Mouse (Mus musculus): ENCODE data around the gene Traf3ip1.

Traf3ip1 gene

DNA sequence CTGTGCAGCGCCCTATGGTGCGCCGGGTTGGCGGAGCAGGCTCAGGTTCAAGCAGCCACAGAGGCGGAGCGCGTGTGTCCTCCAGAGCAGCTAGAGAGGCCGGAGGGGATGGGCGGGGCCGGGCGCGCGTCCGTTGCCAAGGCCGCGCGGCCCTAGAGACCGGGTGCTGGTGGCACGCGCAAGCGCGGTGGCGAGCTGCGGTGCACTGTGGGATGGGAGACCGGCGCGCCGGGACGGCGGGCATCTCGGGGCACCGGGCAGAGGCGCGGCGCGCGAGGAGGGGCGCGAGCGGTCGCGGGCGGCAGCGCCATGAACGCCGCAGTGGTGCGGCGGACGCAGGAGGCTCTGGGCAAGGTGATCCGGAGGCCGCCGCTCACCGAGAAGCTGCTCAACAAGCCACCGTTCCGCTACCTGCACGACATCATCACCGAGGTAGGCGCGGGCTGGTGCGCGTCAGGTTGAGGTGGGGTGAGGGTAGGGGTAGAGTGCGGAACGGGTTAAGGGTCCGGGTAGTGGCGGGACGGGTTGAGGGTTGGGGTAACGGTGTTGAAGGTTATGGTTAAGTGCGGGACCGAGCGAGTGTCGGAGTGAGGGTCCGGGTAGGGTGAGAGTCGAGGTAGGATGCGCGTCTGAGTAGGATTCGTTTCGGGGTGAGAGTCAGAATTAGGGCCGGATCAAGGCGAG lies at the start of gene Traf3ip1:
Gene Traf3ip1, plus strand, starts transcription at position 191 of the 684 bp plus-strand sequence.
- peak; percentile 74 for DNase-seq (ENCODE audit: low read depth)

DNA sequence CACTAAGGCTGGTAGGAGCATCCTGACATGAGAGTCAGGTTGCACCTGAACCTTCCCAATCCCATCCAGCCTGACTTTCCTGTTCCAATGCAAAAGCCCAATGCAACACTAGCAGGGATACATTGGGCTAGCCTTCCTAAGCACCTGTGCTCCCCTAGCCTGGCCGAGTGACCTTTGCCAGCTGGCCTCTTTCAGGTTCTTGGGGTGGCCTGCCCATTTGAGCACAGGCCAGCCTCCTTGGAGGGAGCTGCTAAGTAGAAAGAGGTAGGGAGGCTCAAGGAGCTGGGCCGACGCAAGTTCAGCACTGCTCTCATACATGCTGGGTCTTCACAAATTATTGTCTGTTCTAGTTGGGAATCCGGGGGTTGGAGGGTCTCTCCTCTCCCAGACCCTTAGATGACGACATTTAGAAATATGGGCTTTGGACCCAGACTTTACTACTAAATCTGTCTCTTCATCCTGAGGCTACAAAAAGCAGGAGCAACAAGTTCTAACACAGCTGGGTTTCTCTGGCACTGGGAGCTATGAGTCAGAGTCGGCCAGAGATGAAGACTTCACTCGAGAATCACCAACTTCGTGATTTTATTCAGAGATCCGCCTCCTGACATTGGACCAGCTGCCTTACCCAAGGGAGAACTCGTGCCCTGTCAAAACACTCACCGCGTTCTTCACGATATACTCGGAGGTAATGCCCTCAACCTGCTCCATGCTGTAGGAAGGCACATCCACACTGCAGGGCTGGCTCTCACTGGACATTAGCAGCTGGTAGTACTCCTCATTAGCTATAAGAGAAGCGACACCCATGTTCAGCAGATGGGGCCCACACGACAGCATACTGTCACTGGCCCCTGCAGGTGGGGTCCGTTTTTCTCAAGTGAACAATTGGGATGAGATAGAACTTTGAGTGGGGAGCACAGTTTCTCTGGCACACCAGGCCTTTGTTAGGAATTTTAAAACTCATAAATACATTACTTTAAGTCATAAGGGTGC lies 49.3 kb upstream of the Traf3ip1 start:
- no peak for DNase-seq (ENCODE audit: low read depth)

DNA sequence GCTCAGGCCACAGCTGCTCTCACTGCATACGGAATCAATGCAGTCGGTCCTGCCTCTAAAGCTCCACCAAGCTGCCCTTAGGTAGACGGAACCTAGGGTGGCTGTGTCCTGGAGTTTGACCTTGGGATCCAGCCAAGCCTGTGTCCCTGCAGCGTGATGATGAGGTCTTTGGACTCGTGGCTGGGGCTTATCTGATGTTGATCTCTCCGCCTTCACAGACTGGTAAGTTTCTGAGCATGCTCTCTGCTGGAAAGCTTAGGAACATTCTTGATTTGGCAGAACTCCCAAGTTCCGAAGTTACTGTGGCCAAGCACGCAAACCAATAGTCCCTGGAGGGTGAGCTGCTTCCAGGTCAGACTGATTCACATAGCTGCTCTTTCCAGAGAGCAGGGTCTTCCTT lies 48.4 kb upstream of the Traf3ip1 start:
- DNase-seq (ENCODE audit: low read depth): no peak

DNA sequence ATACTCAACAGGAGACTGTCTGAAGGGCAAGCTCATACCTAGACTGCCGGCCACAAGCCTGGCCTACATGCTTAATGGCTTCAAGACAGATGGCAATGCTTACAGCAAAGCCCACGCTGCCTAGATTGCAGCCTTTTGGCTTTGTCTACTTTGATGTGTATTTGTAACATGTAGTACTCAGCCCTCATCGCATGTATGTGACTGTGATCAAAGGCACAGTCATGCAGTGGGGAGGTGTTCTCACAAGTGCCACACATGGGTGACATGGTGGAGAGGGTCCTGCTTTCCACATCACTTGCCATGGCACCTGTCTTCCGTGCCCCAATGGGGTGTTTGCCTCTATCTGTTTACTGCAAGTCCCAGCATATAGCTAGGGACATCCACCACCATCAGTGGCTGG lies 47.9 kb upstream of the Traf3ip1 start:
- DNase-seq (ENCODE audit: low read depth): no peak

DNA sequence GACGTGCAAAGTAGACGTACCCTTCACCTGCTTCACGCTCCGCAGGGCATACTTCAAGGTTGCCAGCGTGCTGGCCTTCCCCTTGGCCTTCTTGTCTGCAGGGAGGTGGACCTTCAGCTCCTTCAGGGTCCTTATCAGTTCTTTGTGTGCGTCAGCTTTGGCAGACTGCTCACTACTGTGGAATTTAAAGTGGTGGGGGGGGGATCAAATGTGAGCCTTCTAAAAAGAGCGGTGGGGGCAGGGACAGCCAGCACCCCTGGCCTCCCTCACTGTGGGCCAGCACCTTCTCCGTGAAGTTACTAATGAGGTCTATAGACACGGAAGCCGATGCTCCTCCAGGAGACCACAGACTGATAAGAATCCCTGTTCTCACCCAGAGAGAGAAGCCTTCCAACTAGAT lies 45.8 kb upstream of the Traf3ip1 start:
- no peak for DNase-seq (ENCODE audit: low read depth)

DNA sequence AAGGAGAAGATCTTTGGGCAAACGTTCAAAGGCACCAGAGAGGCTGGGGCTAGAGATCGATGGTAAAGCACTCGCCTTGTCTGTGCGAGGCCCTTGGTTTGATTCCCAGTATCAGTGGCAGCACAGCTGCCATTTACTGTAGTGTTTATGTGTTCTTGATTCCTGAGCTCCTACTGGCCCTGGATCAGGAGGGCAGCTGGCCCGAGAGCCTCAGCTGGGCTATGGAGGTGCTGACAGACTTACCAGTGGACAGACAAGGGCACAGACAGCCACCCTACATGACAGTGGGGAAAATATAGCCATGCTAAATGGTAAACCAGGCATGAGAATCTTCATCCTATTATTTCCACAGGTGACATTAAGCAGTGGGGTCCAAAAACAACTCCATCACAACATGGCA lies 43.6 kb upstream of the Traf3ip1 start:
- DNase-seq (ENCODE audit: low read depth): no peak

DNA sequence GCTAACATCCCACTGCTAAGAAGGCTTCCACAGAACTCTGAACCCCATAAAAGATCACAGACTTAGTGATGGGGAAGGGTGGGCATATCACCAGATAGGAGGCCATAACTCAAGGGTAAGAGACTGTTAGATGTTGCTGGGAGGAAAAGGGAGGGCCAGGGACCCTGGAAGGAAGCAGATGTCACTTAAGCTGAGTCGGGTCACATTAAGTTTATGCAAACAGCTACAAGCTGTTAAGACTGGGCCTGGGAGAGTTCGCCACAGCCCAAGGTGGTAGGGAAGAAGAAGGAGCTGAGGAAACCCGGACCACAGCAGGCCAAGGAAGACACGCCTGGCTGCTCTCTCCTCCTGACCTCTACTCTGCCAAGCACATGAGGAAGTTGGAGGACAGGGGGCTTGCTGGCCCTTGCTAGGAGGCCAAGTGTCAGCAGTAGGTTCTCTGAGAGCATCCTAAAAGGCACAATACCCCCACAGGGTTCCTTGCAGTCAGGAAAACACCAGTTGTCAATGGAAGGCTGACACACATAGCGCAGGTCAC lies 42.8 kb upstream of the Traf3ip1 start:
- no peak for DNase-seq (ENCODE audit: low read depth)

DNA sequence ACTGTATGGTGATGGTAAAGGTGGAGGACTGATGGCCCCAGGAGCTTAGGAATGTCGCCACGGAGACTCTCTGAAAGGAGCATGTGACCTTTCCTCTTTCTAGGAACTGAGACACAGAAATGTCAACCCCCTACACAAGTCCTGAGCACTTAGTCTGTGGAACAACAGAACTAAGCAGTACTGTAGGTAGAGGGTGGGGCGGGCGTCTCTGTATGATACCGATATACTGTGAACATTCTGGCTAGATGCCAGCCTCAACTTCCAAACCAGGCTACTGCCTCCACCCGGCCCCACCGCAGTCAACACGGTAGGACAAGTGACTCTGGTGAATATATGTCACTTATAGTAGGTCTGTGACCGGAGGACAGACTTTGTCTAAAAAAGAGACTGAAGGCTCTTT lies 40.5 kb upstream of the Traf3ip1 start:
- DNase-seq (ENCODE audit: low read depth): no peak

DNA sequence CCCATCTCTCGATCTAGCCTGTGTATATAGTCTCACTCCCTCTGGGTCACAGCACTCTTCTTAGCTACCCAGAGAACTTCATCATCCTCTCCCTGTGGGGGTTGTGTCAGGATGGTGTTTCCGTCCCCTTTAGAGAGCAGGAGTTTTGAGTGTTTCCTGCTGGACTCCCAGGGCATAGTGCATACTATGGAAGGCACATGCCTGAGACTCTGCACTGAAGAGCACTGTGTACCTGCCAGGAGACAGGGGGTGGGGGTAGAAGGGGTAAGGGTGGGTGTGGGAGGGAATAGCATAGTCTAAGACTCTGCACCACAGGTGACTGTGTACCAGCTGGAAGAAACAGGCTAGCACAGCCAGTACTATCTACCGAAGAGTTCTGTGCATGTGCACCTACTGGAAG lies 40.1 kb upstream of the Traf3ip1 start:
- DNase-seq (ENCODE audit: low read depth): no peak

DNA sequence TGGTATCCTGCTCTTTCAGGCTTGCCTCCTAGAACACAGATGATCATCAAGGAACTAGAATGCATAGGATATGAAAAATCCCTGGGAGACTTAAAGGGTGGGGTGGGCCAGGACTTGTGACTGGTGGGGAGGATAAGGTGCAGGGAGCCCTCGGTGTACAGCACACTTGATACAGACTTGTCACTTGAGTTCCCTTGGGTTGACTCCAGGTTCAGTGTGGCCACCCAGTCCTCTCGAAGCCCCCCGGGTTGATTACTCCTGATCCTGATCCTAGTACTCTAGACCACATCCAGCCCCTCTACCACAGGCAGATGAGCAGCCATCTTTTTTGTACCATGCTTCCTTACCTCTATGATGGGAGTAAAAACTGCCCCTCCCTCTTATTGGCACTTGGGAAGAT lies 39.5 kb upstream of the Traf3ip1 start:
- no peak for DNase-seq (ENCODE audit: low read depth)

DNA sequence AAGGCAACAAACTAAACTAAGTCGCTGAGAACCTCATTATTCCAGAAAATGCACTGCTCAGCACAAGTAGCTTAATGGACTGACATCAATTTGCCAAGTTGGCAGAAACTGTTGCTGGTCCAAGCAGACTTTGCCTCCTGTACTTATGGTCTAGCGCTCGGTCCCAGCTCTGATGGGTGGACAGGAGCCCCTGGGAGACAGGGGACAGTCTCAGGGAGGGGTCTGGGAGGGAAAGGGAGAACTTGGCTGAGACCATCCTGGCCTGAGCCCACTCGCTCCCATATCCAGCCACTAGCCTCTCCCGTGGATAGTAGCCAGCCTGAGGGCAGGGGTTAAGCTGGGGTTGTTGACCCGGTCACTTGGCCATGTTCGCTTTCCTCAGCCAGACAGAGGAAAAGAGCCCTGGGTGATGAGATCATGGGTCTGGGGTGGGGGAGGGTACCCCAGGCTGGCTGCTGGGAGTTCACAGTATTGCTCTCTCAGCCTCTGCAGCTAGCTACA lies 38.7 kb upstream of the Traf3ip1 start:
- no peak for DNase-seq (ENCODE audit: low read depth)

DNA sequence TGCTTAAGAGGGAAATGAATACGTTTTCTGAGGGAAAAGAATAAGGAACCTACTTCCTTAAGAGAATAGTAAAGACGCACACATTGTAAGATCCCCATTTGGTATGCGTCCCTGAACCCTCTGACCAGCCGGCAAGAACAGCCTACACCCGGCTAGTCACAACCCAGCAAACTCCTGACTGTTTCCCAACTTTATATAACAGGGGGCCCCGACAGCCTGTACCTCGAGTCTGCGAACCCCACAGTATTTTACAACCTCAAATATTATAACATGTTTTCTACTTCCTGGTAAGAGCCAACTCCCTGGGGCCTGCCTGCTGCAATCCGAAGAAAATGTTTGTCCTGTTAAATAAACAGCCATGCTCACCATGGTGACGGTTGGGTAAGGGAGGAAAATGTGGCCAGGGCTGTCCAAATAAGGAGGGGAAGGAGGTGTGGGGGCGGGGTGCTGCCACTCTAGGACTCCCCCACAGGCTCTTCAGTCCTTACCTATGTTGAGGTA lies 38.1 kb upstream of the Traf3ip1 start:
- peak; percentile 54 for DNase-seq (ENCODE audit: low read depth)

DNA sequence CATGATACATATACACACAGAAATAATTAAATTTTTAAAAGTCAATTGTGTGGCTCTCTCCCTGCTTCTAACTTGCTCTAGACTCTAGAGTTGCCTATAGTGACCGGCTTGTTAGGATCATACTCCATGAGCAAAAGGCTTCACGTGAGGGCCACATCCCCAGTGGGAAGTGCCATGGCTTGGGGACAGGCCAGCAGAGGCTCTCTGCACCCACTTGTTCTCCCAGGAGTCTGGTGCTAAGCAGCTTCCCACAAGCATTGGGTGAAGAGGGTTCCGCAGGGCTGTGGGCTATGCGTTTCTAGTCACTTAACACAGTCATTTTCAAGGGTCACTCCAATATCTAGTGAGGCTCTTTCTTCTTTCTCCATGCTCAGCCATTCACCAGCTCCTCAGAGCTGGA lies 37.3 kb upstream of the Traf3ip1 start:
- no peak for DNase-seq (ENCODE audit: low read depth)

DNA sequence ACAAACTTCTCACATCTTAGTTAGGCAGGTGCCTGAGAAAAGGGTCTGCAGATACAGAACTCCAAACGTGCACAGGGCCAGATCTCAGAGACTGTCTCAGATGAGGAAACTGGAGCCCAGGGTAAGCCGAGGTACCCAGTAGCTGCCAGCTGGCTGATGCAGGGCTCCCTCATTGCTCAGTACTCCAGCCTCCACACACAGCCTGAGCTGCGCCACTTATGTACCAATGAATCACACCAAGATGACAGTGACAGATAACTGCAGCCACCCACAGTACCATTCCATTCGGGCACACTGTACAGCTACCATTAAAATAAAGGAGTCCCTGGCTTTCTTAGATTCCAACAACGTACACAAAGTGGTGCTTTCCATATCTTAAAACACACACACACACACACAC lies 36.7 kb upstream of the Traf3ip1 start:
- DNase-seq (ENCODE audit: low read depth): no peak

DNA sequence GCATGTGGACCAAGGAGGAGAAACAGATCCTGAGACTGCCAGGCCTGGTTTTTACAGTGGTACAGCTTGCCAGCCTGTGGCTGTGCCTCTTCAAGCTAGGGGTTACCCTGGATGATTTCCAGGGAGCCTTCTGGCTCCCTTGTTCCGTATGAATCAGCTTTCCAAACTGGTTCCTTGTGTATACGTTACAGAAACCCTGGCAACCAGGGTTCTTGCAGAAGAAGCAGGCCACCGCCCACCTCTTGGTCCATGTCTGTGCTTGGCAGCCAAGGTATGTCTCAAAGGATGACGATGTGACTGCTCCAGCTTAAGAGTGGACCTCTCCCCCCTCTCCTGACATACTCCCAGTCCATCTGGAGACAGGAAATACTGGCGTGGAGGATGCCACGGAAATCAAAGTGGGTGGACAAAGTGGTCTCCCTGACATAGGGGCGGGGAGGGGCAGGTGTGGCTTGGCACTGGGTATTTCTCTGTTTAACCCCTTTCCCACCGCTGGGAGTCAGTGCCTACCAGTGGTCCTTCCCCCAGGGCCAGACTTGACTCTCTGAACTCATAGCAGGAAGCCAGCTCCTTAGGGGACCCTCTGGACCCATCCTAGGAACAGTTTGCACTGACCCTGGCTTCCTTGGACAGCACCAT lies 36.1 kb upstream of the Traf3ip1 start:
- DNase-seq (ENCODE audit: low read depth): no peak

DNA sequence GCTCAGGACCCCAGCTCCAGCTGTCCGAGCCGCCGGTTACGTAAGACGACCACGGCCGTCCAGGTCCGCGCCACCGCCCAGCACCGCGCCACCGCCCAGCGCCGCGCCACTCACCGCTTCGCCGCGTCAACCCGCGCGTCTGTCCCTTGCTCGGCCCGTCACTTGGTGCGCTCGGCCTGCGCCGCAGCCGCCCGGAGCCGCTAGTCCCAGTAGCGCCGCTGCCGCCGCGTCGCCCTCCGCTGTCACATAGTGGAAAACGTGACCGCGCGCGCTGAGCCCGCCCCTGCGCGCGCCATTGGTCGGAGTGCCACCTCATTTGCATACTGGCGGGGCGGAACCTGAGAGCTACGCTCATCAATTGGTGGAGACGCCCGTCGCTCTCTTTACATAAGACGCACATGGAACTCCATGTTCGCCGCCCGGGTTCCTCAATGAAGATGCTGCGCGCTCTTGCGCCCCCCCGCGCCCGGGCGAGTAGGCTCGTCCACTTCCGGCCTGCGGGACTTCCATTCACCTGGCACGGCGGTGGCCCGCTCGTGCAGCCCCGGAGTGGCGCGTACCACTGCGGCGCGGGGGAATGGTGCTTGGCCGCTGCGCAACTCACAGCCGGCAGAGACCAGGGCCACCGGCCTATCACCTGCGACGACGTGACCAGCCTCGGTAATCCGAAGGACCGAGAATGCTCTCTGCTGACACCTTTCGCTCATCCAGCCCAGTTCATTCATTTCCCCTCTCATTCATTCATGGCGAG lies 35.2 kb upstream of the Traf3ip1 start, which contains the start of gene Per2:
Gene Per2, minus strand, starts transcription at position 266 of the 751 bp plus-strand sequence.
- DNase-seq (ENCODE audit: low read depth): peak; percentile 99

DNA sequence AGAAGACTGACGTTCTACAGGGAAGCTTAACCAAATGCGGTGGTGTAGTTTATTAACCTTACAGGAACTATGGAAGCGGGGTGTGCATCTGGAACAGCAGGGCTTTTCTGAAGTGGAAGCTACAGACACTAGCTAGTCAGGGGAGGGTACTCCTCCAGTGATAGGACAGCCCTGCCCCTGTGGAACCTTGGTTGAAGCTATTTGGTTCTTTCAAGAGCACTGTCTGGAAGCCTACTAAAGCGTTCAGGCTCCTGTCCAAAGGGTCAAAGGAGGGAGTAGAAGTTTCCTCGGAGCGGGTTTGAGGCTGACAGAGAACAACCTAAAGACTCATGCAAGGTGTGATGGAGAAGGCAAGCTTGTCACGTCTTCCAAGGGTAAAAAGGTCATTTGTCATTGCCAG lies 34.4 kb upstream of the Traf3ip1 start:
- no peak for DNase-seq (ENCODE audit: low read depth)

DNA sequence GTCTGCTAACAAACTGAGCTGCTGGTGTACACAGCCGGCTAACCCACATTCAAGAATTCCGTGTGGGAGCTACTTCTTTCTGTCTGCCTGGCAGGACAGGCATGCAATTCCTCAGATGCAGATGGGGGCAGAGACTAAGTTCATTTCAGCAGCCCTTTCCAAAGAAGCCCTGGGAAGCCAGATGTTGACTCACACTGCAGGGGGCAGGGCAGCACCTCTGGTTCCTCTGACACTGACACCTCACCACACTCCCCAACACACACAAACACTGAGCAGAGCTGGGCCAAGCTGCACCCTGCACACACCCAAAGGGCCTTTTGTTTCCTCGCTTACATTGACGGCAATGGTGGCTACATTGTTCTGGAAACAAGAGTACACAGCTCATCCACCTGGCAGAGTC lies 33.9 kb upstream of the Traf3ip1 start:
- no peak for DNase-seq (ENCODE audit: low read depth)

DNA sequence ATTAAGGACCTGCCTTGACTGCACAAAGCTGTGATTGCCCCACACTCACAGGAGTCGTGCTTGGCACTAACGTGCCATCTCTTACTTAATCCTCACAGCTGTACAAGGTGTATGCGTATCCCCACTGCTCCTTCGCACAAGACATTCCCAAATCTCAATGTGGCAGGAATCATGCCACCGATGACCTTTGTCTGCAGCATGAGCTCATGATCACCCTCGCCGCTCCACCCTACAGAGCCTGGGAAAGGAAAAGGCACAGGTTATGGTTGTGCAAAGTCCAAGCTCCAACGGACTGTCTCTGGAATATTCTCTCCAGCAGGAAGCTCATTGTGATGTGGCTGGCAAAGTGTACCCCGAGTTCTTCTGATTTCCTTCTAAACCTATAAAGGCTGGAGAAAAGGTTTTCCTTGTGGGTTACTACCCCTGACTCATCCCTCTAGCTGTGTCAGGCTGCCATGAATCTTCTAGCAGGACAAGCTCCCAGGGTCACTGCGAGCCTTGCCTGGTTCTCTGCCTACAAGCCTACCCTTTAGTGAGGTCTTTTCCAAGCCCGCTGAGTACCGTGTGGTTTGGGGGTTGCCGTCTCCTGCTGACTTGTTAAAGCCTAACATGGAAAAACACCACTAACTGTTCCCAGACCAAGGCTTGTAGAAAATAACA lies 31.0 kb upstream of the Traf3ip1 start:
- no peak for DNase-seq (ENCODE audit: low read depth)

DNA sequence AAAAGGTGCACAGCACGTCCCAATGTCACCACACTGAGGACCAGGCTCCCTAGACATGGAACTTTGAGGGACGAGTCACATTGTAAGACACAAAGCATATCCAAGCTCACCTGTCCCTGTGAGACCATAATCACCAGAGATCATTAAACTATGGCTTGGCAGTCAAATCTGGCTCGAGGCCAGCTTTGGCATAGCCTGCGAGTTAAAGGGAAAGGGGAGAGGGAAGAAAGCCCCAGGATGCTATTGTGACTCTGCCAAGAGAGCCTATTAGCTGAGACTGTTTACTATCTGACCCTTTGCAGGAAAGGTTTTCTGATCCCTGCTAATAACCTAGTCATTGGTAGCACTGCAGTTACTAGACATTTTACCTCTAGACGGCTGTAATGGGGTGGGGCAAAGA lies 30.0 kb upstream of the Traf3ip1 start:
- DNase-seq (ENCODE audit: low read depth): no peak

DNA sequence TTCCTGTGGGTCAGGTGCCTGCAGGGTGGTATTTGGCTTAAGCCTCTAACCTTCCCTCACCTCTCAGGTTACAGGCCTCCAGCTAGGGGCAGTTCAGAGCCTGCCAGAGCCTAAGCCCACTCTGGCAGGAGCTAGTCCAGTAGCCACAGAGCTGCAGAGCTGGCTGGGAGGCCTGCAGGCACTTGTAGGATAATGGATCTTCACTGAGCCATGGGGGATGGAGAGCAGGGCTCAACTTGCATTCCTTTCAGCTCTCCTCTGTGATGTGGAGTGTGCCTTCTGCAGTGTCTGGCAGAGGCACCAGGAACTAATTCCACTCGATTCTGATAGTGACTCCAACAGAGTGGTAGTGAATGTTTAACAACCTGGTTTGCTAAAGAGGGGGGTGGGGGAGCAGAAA lies 29.2 kb upstream of the Traf3ip1 start:
- DNase-seq (ENCODE audit: low read depth): no peak

All from c-Kit-positive CD71-negative TER-119-negative erythroid progenitor cells, embryonic 14.5 days (primary cell).